Mouse (Mus musculus): Measurements from ENCODE around the gene Gm17324. TPM values are rescaled to one million over a fixed set of nuclear protein-coding genes. Genes with fewer than 3 reads are reported as not detected.

The Gm17324 gene
- polyA plus RNA-seq, 1 experiment from 2014 or later, result 0.48 TPM

DNA sequence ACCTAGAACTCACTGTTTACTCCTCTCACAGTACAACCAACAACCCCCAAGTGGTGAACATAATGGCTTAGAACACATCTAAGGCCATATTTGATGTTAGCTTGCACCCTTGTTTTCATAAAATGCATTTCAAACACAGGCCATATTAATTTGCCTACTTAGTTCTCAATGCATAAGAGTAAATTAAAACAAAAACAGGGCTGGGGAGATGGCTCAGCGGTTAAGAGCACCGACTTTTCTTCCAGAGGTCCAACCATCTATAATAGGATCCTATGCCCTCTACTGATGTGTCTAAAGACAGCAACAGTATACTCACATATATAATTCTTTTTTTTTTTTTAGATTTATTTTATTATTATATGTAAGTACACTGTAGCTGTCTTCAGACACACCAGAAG is 26.8 kb upstream of the Gm17324 start:
- Histone ChIP-seq H3K36me3 (ENCODE audit: control insufficient read depth, insufficient read depth, low read length) (peaks cover 9% of the 10 kb centered on the region; the same call in 1 of the 2 replicates), H3K27me3 (replicated peaks; ENCODE audit: control insufficient read depth, insufficient read depth, low read length) (no peaks in the 10 kb centered on the region), H3K4me2 (ENCODE audit: low read depth, low read length) (no peak overlapping the region)

DNA sequence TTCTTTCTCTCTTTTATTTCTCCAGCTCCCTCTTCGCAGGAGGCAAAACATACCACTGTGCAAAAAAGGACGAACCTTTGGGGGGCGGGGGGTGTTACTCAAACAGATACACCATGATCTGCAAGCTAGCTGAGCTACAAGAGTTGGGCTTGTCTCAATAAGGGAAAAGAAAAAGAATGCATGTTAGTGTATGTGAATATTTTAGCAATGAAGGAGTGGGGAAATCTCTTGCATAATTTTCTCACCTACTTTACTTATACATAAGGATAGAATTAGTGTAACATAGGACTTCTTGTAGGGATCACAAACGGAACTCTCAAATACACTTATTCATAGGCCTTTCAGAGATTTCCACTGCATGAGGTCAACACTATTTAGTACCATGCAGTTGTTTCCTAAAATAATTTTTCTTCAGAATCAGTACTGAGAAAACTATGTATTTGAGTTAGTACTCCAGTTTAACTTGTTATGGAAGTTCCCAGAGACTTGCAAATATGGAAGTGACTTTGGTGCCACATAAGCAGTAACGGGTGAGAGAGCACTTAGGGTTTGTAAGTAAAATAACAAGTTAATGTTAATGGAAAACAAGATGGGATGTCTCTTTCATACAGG is 26.3 kb upstream of the Gm17324 start:
- H3K4me2 ChIP-seq (ENCODE audit: low read depth, low read length), result no peak overlapping the region
- no peak overlapping the region for H3K27ac ChIP-seq (ENCODE audit: low read length)
- H3K4me3 ChIP-seq (ENCODE audit: low read length), result no peak overlapping the region
- no peaks in the 10 kb centered on the region for H3K4me1 ChIP-seq (ENCODE audit: control insufficient read depth, insufficient read depth, low read length)
- ATAC-seq, result no peak
- H3K9ac ChIP-seq (ENCODE audit: low read depth, low read length), result no peak overlapping the region
- H3K27me3 ChIP-seq (replicated peaks; ENCODE audit: control insufficient read depth, insufficient read depth, low read length), result no peaks in the 10 kb centered on the region
- H3K36me3 ChIP-seq (ENCODE audit: control insufficient read depth, insufficient read depth, low read length), result peaks cover 9% of the 10 kb centered on the region; the same call in 1 of the 2 replicates
- WGBS, result 82% methylated on average over 5 of the region's 5 CpGs
- H3K9me3 ChIP-seq (ENCODE audit: control insufficient read depth, low read length), result no peaks in the 10 kb centered on the region

More for the DNA sequence above, 26.8 kb upstream of the Gm17324 start:
- 88% methylated on average over 2 of the region's 2 CpGs for WGBS
- Histone ChIP-seq H3K9ac (ENCODE audit: low read depth, low read length) (no peak overlapping the region), H3K4me1 (ENCODE audit: control insufficient read depth, insufficient read depth, low read length) (no peaks in the 10 kb centered on the region), H3K4me3 (ENCODE audit: low read length) (no peak overlapping the region), H3K27ac (ENCODE audit: low read length) (no peak overlapping the region), H3K9me3 (ENCODE audit: control insufficient read depth, low read length) (no peaks in the 10 kb centered on the region)
- ATAC-seq, result no peak

DNA sequence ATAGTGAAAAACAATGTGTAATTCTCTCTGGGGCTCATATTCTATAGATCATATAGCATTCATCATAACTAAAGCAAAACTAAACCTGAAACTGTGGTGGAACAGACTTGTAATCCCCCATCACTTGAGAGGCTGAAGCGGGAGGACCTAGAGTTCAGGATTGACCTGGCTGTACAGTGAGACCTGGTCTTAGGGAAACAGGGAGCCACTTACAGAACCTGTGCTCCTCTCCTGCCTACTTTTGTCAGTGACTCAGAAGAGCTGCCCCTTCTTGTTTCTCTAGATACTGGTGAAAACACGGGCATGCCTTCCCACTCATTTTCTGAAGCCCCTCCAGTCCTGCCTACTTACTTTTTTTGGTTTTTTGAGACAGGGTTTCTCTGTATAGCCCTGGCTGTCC is 25.7 kb upstream of the Gm17324 start:
- no peak overlapping the region for H3K9ac ChIP-seq (ENCODE audit: low read depth, low read length)
- H3K9me3 ChIP-seq (ENCODE audit: control insufficient read depth, low read length), result no peaks in the 10 kb centered on the region
- H3K4me3 ChIP-seq (ENCODE audit: low read length), result no peak overlapping the region
- H3K4me1 ChIP-seq (ENCODE audit: control insufficient read depth, insufficient read depth, low read length), result no peaks in the 10 kb centered on the region
- H3K4me2 ChIP-seq (ENCODE audit: low read depth, low read length), result no peak overlapping the region
- no peaks in the 10 kb centered on the region for H3K27me3 ChIP-seq (replicated peaks; ENCODE audit: control insufficient read depth, insufficient read depth, low read length)
- no peak for ATAC-seq
- H3K36me3 ChIP-seq (ENCODE audit: control insufficient read depth, insufficient read depth, low read length), result peaks cover 9% of the 10 kb centered on the region; the same call in 1 of the 2 replicates
- no peak overlapping the region for H3K27ac ChIP-seq (ENCODE audit: low read length)
- 69% methylated on average over 2 of the region's 2 CpGs for WGBS

DNA sequence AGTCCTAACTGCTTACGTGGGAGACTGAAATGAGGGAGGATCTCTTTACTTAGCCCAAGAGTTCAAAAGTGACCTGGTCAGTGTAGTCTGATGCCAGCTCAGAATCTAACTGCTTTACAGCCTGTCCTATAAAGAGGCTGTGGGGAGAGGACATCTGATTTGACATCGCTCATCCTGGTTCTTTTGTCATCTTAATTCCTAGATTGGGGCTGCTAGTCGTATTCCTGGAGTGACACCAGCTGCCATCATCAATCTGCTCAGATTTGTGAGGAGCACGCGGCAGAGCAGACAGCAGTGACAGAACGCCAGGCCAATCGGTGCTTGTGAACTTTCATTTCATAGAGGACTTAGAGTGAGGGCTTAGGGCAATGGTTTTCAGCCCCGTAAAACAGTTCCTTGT is 25.0 kb upstream of the Gm17324 start:
- no peak for ATAC-seq
- Histone ChIP-seq H3K27ac (ENCODE audit: low read length) (no peak overlapping the region), H3K4me2 (ENCODE audit: low read depth, low read length) (no peak overlapping the region), H3K36me3 (ENCODE audit: control insufficient read depth, insufficient read depth, low read length) (peaks cover 9% of the 10 kb centered on the region; the same call in 1 of the 2 replicates), H3K4me3 (ENCODE audit: low read length) (no peak overlapping the region), H3K4me1 (ENCODE audit: control insufficient read depth, insufficient read depth, low read length) (no peaks in the 10 kb centered on the region), H3K9ac (ENCODE audit: low read depth, low read length) (no peak overlapping the region), H3K9me3 (ENCODE audit: control insufficient read depth, low read length) (no peaks in the 10 kb centered on the region), H3K27me3 (replicated peaks; ENCODE audit: control insufficient read depth, insufficient read depth, low read length) (no peaks in the 10 kb centered on the region)
- WGBS, result 84% methylated on average over 8 of the region's 8 CpGs

DNA sequence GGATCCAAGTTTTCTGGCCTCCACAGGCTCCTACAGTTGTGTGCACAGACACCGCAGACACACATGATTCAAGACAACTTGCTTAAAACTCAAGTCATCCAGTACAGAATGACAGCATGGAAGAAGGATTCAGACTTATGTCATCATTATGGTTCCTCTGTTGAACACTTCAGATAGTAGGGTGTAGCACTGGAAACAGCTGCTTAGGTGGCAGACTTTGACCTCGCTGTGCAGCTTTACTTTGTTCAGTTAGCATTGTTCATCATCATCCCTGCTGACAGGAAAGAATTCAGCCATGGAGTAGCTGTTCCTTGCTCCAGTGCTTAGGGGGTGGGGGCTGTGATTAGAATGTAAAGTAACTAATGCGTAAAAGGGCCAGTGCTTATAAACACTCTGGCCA is 17.1 kb upstream of the Gm17324 start:
- no peak overlapping the region for H3K27ac ChIP-seq (ENCODE audit: low read length)
- peak; percentile 65 for ATAC-seq
- H3K9me3 ChIP-seq (ENCODE audit: control insufficient read depth, low read length), result no peaks in the 10 kb centered on the region
- WGBS, result 87% methylated on average over 3 of the region's 3 CpGs
- H3K27me3 ChIP-seq (replicated peaks; ENCODE audit: control insufficient read depth, insufficient read depth, low read length), result no peaks in the 10 kb centered on the region
- H3K4me3 ChIP-seq (ENCODE audit: low read length), result no peak overlapping the region
- H3K4me1 ChIP-seq (ENCODE audit: control insufficient read depth, insufficient read depth, low read length), result no peaks in the 10 kb centered on the region
- H3K4me2 ChIP-seq (ENCODE audit: low read depth, low read length), result no peak overlapping the region
- peaks cover 20% of the 10 kb centered on the region for H3K36me3 ChIP-seq (ENCODE audit: control insufficient read depth, insufficient read depth, low read length)
- no peak overlapping the region for H3K9ac ChIP-seq (ENCODE audit: low read depth, low read length)

DNA sequence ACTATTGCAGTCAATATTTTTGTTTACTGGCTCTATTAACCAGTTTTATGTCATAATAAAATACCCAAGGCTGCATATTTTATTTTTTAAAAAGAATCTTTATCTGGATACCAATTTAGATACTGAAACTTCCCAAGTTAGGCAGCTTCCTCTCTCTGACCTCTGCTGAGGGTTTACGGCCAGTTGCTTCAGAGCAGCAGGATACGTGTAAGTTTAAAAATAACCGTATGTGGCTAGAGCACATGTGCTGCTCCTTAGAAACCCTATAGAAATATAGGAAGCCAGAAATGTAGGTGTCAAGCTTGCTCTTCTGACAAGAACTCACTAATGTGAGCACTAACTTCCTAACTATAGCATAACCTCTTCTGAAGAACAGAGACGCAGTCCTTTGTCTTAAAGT is 14.8 kb upstream of the Gm17324 start:
- no peaks in the 10 kb centered on the region for H3K27me3 ChIP-seq (replicated peaks; ENCODE audit: control insufficient read depth, insufficient read depth, low read length)
- H3K27ac ChIP-seq (ENCODE audit: low read length), result no peak overlapping the region
- H3K4me1 ChIP-seq (ENCODE audit: control insufficient read depth, insufficient read depth, low read length), result no peaks in the 10 kb centered on the region
- no peak overlapping the region for H3K9ac ChIP-seq (ENCODE audit: low read depth, low read length)
- ATAC-seq, result no peak
- 87% methylated on average over 4 of the region's 4 CpGs for WGBS
- no peaks in the 10 kb centered on the region for H3K9me3 ChIP-seq (ENCODE audit: control insufficient read depth, low read length)
- peaks cover 22% of the 10 kb centered on the region for H3K36me3 ChIP-seq (ENCODE audit: control insufficient read depth, insufficient read depth, low read length)
- H3K4me2 ChIP-seq (ENCODE audit: low read depth, low read length), result no peak overlapping the region
- H3K4me3 ChIP-seq (ENCODE audit: low read length), result no peak overlapping the region

DNA sequence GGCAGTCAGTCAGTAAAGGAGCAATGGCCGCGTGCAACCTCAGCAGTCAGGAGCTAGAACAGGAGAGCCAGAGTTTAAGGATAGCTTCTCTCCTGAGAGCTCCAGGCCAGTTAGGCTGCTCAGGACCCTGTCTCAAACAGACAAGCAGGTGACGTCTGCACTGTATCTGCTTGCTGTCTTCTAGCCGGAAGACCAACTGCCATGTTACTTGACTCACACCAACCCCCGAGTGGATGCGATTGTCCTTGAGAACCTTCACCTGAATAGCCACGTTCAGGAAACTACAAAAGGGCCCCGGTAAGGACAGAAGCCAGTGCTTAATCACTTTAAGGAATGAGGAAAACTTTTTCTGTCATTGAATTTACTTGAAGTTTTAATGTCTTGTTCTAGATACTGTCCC is 8.4 kb upstream of the Gm17324 start:
- no peak for ATAC-seq
- 89% methylated on average over 8 of the region's 8 CpGs for WGBS

DNA sequence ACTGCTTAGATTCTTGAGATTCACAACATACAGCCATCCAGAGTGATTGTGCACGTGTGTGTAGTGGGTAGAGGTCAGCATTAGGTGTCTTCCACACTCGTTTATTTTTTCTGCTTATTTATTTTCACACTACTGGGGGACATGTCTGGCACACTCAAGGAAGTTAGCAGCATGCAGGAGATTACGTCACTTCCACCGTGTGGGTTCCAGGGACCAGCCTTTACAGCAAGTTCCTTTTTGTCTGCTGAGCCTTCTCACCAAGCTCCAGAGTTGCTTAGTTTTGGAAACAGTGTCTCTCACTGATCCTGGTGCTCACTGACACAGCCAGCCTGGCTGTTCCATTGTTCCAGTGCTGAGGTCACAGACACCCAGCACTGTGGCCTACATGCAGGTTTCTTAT is 2.8 kb upstream of the Gm17324 start:
- H3K4me1 ChIP-seq (ENCODE audit: control insufficient read depth, insufficient read depth, low read length), result peaks cover 6% of the 10 kb centered on the region
- H3K36me3 ChIP-seq (ENCODE audit: control insufficient read depth, insufficient read depth, low read length), result 0 out of 2 replicates have a peak, but pooled peaks cover 3% of the 10 kb centered on the region
- no peaks in the 10 kb centered on the region for H3K27me3 ChIP-seq (replicated peaks; ENCODE audit: control insufficient read depth, insufficient read depth, low read length)
- H3K4me3 ChIP-seq (ENCODE audit: low read length), result no peak overlapping the region
- H3K27ac ChIP-seq (ENCODE audit: low read length), result no peak overlapping the region
- no peak overlapping the region for H3K9ac ChIP-seq (ENCODE audit: low read depth, low read length)
- H3K9me3 ChIP-seq (ENCODE audit: control insufficient read depth, low read length), result no peaks in the 10 kb centered on the region
- 87% methylated on average over 4 of the region's 4 CpGs for WGBS
- ATAC-seq, result no peak
- no peak overlapping the region for H3K4me2 ChIP-seq (ENCODE audit: low read depth, low read length)

More for the DNA sequence above, 8.4 kb upstream of the Gm17324 start:
- Histone ChIP-seq H3K27me3 (replicated peaks; ENCODE audit: control insufficient read depth, insufficient read depth, low read length) (no peaks in the 10 kb centered on the region), H3K4me1 (ENCODE audit: control insufficient read depth, insufficient read depth, low read length) (no peaks in the 10 kb centered on the region), H3K4me2 (ENCODE audit: low read depth, low read length) (no peak overlapping the region), H3K4me3 (ENCODE audit: low read length) (no peak overlapping the region), H3K9me3 (ENCODE audit: control insufficient read depth, low read length) (no peaks in the 10 kb centered on the region), H3K27ac (ENCODE audit: low read length) (no peak overlapping the region), H3K36me3 (ENCODE audit: control insufficient read depth, insufficient read depth, low read length) (peaks cover 17% of the 10 kb centered on the region), H3K9ac (ENCODE audit: low read depth, low read length) (no peak overlapping the region)

DNA sequence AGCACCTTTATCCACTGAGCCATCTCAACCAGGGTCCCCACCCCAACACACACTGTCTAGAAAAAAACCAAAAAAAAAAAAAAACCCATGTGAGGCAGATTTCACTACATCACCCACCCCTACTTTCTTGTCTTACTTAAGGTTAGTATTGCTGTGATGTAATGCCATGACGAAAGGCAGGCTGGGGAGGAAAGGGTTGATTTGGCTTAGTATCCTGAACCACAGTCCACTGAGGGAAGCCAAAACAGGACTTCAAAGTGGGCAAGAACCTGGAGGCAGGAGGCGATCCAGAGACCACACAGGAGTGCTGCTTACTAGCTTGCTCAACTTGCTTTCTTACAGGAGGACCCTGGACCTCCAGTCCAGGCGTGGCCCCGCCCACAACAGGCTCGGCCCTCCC is 1.8 kb upstream of the Gm17324 start:
- peaks cover 6% of the 10 kb centered on the region for H3K4me1 ChIP-seq (ENCODE audit: control insufficient read depth, insufficient read depth, low read length)
- H3K4me2 ChIP-seq (ENCODE audit: low read depth, low read length), result no peak overlapping the region
- no peak overlapping the region for H3K4me3 ChIP-seq (ENCODE audit: low read length)
- WGBS, result 72% methylated on average over 5 of the region's 5 CpGs
- H3K27me3 ChIP-seq (replicated peaks; ENCODE audit: control insufficient read depth, insufficient read depth, low read length), result 0 out of 2 replicates have a peak, but pooled peaks cover 3% of the 10 kb centered on the region
- H3K36me3 ChIP-seq (ENCODE audit: control insufficient read depth, insufficient read depth, low read length), result 0 out of 2 replicates have a peak, but pooled peaks cover 3% of the 10 kb centered on the region
- no peak overlapping the region for H3K27ac ChIP-seq (ENCODE audit: low read length)
- no peak overlapping the region for H3K9ac ChIP-seq (ENCODE audit: low read depth, low read length)
- no peaks in the 10 kb centered on the region for H3K9me3 ChIP-seq (ENCODE audit: control insufficient read depth, low read length)
- no peak for ATAC-seq

DNA sequence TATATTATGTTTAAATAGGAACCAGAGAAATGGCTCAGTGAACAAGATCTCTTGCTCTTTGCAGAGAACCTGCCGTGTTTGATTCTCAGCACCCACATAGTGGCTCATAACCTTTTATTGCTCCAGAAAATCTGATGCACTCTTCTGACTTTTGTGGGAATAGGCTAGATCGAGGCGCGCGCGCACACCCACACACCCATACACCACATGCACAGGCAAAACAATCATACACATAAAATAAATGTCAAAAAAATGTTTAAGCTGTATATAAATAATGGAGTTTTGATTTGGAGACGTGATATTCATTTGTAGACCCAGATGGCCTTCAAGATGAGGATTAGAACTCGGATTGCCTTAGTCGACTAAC is 997 bp downstream of the Gm17324 start:
- WGBS, result 30% methylated on average over 9 of the region's 9 CpGs
- peak overlapping the region; percentile 96 for H3K9ac ChIP-seq (ENCODE audit: low read depth, low read length)

More for the DNA sequence above, 997 bp downstream of the Gm17324 start:
- Histone ChIP-seq H3K36me3 (ENCODE audit: control insufficient read depth, insufficient read depth, low read length) (0 out of 2 replicates have a peak, but pooled peaks cover 3% of the 10 kb centered on the region), H3K27me3 (replicated peaks; ENCODE audit: control insufficient read depth, insufficient read depth, low read length) (peaks cover 13% of the 10 kb centered on the region), H3K4me3 (ENCODE audit: low read length) (peak overlapping the region; percentile 98), H3K27ac (ENCODE audit: low read length) (no peak overlapping the region), H3K4me1 (ENCODE audit: control insufficient read depth, insufficient read depth, low read length) (peaks cover 6% of the 10 kb centered on the region), H3K4me2 (ENCODE audit: low read depth, low read length) (peak overlapping the region; percentile 64), H3K9me3 (ENCODE audit: control insufficient read depth, low read length) (no peaks in the 10 kb centered on the region)
- peak; percentile 22 for ATAC-seq

Data from intestine, embryonic 16.5 days (tissue).